Mouse (Mus musculus) midbrain, embryonic 12.5 days (tissue): Measurements from ENCODE around the gene Mcam. TPM values are rescaled to one million over a fixed set of nuclear protein-coding genes. Genes with fewer than 3 reads are reported as not detected.
"Not testable (repeated sequence)": the region's sequence is repeated elsewhere in the genome, so short reads cannot be mapped to it uniquely, and the experiment has no call there.

Experiments
- ATAC-seq: fragments of 200-750 bp; cut with Nextera tagmentation; 2 replicates; pipeline ENCODE4 v1.8.0; 2017; ENCODE audit warnings: low read depth, moderate TSS enrichment, moderate library complexity; ENCODE audit not compliant: low FRiP score
- H3K27ac ChIP-seq: fragments of 300-500 bp; sonication (generic); replicated peaks from 2 replicates; pipeline ENCODE4 v1.5.1; 2016; ENCODE audit warnings: mild to moderate bottlenecking
- H3K27me3 ChIP-seq: fragments of 300-500 bp; sonication (generic); 2 replicates; pipeline ENCODE4 v1.6.1; 2016; ENCODE audit warnings: mild to moderate bottlenecking
- H3K36me3 ChIP-seq: fragments of 300-500 bp; sonication (generic); 2 replicates; pipeline ENCODE4 v1.6.1; 2016
- H3K4me1 ChIP-seq: fragments of 300-500 bp; sonication (generic); 2 replicates; pipeline ENCODE4 v1.6.1; 2016
- H3K4me2 ChIP-seq: fragments of 300-500 bp; sonication (generic); replicated peaks from 2 replicates; pipeline ENCODE4 v1.6.1; 2016; ENCODE audit warnings: mild to moderate bottlenecking, moderate library complexity
- H3K4me3 ChIP-seq: fragments of 300-500 bp; sonication (generic); 2 replicates; pipeline ENCODE4 v1.5.1; 2016; ENCODE audit warnings: mild to moderate bottlenecking
- H3K9ac ChIP-seq: fragments of 300-500 bp; sonication (generic); replicated peaks from 2 replicates; pipeline ENCODE4 v1.6.1; 2016; ENCODE audit warnings: mild to moderate bottlenecking, moderate library complexity
- H3K9me3 ChIP-seq: fragments of 300-500 bp; sonication (generic); 2 replicates; pipeline ENCODE4 v1.6.1; 2016; ENCODE audit warnings: mild to moderate bottlenecking
- WGBS: fragments of 180-500 bp; shearing (Covaris S2); methylation state at CpG from one replicate; pipeline ENCODE4 v1.1.7; 2016; 5-methylcytosine and 5-hydroxymethylcytosine counted together
- polyA plus RNA-seq: library from polyadenylated mRNA; unstranded; fragments of >200 nt; fragmentation: Nextera tagmentation; extraction: Ambion mirVana; gene quantifications from 2 replicates; pipeline ENCODE4 v1.2.1, GENCODE M21; 2016

Mcam gene
- polyA plus RNA-seq, 1 experiment from 2014 or later: 14.3 TPM

DNA sequence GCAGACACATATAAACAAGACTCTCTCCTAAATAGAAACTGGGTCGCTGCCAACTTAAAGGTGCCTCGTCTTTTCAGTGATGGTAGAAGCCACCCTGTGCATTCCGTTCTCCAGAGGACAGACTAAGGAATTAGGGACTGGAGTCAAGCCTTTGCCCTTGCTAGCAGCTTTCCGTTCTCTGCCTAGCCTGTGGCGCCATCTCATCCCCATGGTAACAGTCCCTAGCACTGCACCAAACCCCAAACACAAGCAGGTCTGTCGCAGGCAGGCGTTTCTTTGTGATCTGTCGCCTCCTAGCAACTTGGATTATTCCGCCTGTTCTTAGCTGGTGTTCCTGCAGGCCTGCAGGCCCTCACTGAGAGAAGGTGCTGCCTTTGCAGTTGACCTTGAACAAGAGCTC is 37.7 kb upstream of the Mcam start:
- peak overlapping the region; percentile 43; the same call in 1 of the 2 replicates for H3K27ac ChIP-seq

DNA sequence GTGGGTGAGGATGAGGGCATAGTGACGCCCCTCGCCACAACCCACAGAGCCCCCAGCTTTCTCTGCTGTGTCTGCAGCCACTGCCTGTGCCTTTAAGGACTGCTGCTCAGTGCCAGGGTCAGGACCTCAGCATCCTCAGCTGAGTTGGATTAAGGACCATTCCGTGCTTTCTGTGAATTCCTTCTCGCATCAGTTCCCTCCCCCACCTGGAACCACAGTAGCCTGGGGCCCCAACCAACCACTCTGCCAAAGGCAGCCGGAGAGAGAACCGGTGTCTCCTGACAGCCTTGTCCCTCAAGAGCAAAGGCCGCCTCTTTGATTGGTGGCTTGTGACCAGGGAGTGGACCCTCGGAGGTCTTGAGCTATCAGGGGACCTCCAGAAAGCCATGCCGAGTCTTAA is 32.8 kb upstream of the Mcam start, which contains the start of gene Mfrp:
Mfrp (plus strand) TSS at position 240 of the 400 bp plus-strand sequence.
- Histone ChIP-seq H3K9ac (no peak within 1 kb of the TSS), H3K27ac (no peak within 1 kb of the TSS)
- 29% methylated on average over 9 of the region's 9 CpGs for WGBS

More for the DNA sequence above, 37.7 kb upstream of the Mcam start:
- Histone ChIP-seq H3K36me3 (no peaks in the 10 kb centered on the region), H3K9me3 (no peaks in the 10 kb centered on the region), H3K4me3 (no peak overlapping the region), H3K9ac (no peak overlapping the region), H3K4me2 (no peak overlapping the region), H3K27me3 (no peaks in the 10 kb centered on the region), H3K4me1 (peaks cover 15% of the 10 kb centered on the region)
- ATAC-seq: peak; percentile 60; the same call in 1 of the 2 replicates
- WGBS: 8% methylated on average over 9 of the region's 9 CpGs

DNA sequence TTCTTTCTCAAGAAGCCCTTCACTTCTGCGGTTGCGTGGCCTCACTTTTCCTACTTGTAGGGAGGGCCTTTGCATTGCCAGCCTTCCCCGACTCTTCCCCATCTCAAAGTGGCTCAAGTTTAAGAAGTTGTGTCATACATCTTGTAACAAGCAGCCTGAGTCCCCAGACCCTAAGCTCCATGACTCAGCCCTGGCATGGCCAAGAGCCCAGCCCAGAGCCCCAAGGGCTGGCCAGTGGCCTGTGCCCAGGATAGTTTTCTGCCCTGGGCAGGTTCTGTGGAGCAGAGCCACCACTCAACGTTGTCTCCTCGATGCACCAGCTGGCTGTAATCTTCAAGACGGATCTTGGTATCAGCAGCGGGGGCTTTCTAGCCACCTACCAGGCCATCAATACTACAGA is 29.4 kb upstream of the Mcam start:
- Histone ChIP-seq H3K9me3 (no peaks in the 10 kb centered on the region), H3K36me3 (peaks cover 11% of the 10 kb centered on the region; the same call in 1 of the 2 replicates), H3K4me3 (no peak overlapping the region), H3K27ac (no peak overlapping the region), H3K9ac (no peak overlapping the region; the same call in 1 of the 2 replicates), H3K27me3 (no peaks in the 10 kb centered on the region), H3K4me1 (peaks cover 42% of the 10 kb centered on the region), H3K4me2 (no peak overlapping the region)
- WGBS: 93% methylated on average over 7 of the region's 7 CpGs
- ATAC-seq: no peak

More for the DNA sequence above, 32.8 kb upstream of the Mcam start, which contains the start of gene Mfrp:
- Histone ChIP-seq H3K4me1 (peaks cover 13% of the 10 kb centered on the region), H3K9me3 (no peaks in the 10 kb centered on the region), H3K4me3 (no peak within 1 kb of the TSS), H3K4me2 (no peak within 1 kb of the TSS; the same call in 1 of the 2 replicates), H3K36me3 (peaks cover 11% of the 10 kb centered on the region; the same call in 1 of the 2 replicates), H3K27me3 (no peaks in the 10 kb centered on the region)
- no peak for ATAC-seq

DNA sequence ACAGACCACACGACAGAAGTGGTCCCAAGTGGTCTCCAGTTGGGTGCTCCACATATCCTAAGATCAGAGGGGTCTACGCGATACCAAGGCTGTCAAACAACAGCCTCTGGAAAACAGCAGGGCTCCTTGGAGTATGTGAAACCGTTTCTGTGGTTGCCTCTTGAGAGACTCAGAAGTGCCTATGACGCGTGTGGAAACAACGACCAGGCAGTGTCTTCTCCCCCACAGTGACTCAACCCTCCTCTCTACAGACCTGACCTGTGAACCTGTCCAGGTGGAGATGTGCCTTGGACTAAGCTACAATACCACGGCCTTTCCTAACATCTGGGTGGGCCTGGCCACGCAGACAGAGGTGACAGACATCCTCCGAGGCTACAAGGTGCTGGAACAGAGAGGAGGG is 28.5 kb upstream of the Mcam start:
- Histone ChIP-seq H3K27me3 (no peaks in the 10 kb centered on the region), H3K4me3 (no peak overlapping the region), H3K4me2 (no peak overlapping the region), H3K4me1 (peaks cover 51% of the 10 kb centered on the region), H3K9me3 (no peaks in the 10 kb centered on the region), H3K36me3 (peaks cover 11% of the 10 kb centered on the region; the same call in 1 of the 2 replicates), H3K9ac (no peak overlapping the region), H3K27ac (no peak overlapping the region)
- WGBS: 90% methylated on average over 10 of the region's 10 CpGs
- ATAC-seq: no peak

DNA sequence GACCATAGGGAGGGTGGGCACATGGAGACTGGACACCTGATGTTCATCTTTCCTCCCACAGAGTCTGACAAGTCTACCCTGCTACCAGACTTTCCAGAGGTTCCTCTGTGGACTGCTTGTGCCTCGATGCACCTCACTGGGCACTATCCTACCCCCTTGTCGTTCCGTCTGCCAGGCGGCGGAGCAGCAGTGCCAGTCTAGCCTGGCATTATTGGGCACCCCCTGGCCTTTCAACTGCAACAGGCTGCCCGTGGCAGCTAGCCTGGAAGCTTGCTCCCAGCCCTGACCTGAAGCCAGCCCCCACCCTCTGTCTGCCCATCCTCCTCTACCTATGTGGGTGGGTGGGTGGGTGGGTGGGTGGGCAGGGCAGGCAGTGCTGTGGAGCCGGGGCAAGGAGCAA is 28.1 kb upstream of the Mcam start:
- Histone ChIP-seq H3K27ac (no peak overlapping the region), H3K4me1 (peaks cover 51% of the 10 kb centered on the region)

DNA sequence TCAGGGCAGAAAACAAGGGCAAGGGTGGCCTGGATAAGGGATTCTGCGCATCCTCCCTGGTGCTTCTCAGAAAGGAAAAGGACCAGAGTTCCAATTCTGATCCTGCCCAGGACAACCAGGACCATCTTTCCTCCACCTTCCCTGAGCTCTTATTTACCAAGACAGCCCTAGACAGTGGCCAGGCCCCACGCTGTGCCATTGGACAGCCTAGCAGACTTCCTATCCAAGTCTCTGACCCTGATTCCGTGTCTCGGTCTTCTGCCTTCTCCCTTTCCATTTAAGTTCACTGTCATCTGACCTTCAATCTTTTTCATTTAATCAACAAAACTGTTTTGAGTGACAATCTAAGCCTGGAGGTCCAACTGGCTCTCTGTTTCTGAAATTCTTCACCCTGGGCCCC is 27.7 kb upstream of the Mcam start:
- peaks cover 11% of the 10 kb centered on the region; the same call in 1 of the 2 replicates for H3K36me3 ChIP-seq
- ATAC-seq: no peak
- H3K4me3 ChIP-seq: peak overlapping the region; percentile 21; the same call in 1 of the 2 replicates
- peak overlapping the region; percentile 50 for H3K9ac ChIP-seq
- peaks cover 49% of the 10 kb centered on the region for H3K4me1 ChIP-seq
- no peaks in the 10 kb centered on the region for H3K27me3 ChIP-seq
- peak overlapping the region; percentile 60; the same call in 1 of the 2 replicates for H3K27ac ChIP-seq
- no peaks in the 10 kb centered on the region for H3K9me3 ChIP-seq
- 52% methylated on average over 4 of the region's 4 CpGs for WGBS
- peak overlapping the region; percentile 46 for H3K4me2 ChIP-seq

More for the DNA sequence above, 28.1 kb upstream of the Mcam start:
- WGBS: 97% methylated on average over 7 of the region's 7 CpGs
- ATAC-seq: no peak
- Histone ChIP-seq H3K4me3 (no peak overlapping the region), H3K36me3 (peaks cover 11% of the 10 kb centered on the region; the same call in 1 of the 2 replicates), H3K27me3 (no peaks in the 10 kb centered on the region), H3K9me3 (no peaks in the 10 kb centered on the region), H3K9ac (no peak overlapping the region; the same call in 1 of the 2 replicates), H3K4me2 (no peak overlapping the region)

DNA sequence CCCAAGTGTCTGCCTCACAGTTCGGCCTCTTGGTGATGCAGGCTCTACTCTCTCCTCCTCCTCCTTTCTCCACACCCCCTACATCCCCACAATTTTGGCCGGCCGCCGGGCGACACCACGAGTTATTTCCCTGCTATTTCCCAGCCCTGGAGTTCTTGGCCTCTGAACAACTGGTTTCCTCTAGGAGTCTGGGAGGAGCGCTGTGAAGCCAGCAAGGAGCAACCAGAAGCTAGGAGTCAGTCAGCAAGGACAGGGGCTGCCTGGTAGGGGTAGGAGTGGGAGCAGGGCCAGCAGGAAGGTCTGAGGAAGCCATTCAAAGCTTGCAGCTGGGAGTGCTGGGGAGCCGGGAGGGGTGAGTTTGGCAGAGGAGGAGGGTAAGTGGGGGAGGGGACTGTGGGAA is 27.2 kb upstream of the Mcam start, which contains the start of gene C1qtnf5:
C1qtnf5 (plus strand) TSS at position 136 of the 400 bp plus-strand sequence.
- 22% methylated on average over 8 of the region's 8 CpGs for WGBS

DNA sequence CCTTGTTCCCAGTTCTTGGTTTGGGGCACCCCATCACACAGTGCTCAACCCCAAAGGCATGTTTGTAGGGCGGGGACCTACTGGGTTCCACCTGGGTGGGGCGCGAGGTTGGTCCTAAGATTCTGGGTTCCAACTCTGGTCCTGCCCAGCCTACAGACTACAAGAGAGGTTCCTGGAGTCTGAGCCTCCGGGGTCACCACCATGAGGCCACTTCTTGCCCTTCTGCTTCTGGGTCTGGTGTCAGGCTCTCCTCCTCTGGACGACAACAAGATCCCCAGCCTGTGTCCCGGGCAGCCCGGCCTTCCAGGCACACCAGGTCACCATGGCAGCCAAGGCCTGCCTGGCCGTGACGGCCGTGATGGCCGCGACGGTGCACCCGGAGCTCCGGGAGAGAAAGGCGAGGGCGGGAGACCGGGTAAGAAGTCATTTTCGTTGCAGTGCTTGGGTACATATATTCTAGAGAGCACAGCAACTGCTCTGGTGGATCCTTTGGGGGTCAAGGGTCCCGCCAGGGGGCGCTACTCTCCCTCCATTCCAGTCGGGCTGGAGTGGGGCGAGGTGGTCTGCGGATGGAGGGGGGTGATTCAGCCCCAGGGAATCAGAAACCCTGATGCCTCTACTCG is 26.6 kb upstream of the Mcam start:
- peaks cover 11% of the 10 kb centered on the region; the same call in 1 of the 2 replicates for H3K36me3 ChIP-seq
- 0 out of 2 replicates have a peak, but pooled peaks have one; percentile 24 for ATAC-seq
- 27% methylated on average over 25 of the region's 25 CpGs for WGBS
- H3K9me3 ChIP-seq: no peaks in the 10 kb centered on the region
- H3K27ac ChIP-seq: peak overlapping the region; percentile 60
- no peaks in the 10 kb centered on the region for H3K27me3 ChIP-seq
- peak overlapping the region; percentile 50 for H3K9ac ChIP-seq
- peak overlapping the region; percentile 21 for H3K4me3 ChIP-seq
- H3K4me1 ChIP-seq: peaks cover 51% of the 10 kb centered on the region
- H3K4me2 ChIP-seq: peak overlapping the region; percentile 46

More for the DNA sequence above, 27.2 kb upstream of the Mcam start, which contains the start of gene C1qtnf5:
- Histone ChIP-seq H3K27me3 (no peaks in the 10 kb centered on the region), H3K36me3 (peaks cover 11% of the 10 kb centered on the region; the same call in 1 of the 2 replicates), H3K9me3 (no peaks in the 10 kb centered on the region), H3K27ac (peak within 1 kb of the TSS; percentile 60), H3K9ac (peak within 1 kb of the TSS; percentile 50), H3K4me1 (peaks cover 50% of the 10 kb centered on the region), H3K4me2 (peak within 1 kb of the TSS; percentile 46), H3K4me3 (peak within 1 kb of the TSS; percentile 21)
- ATAC-seq: 0 out of 2 replicates have a peak, but pooled peaks have one; percentile 11

DNA sequence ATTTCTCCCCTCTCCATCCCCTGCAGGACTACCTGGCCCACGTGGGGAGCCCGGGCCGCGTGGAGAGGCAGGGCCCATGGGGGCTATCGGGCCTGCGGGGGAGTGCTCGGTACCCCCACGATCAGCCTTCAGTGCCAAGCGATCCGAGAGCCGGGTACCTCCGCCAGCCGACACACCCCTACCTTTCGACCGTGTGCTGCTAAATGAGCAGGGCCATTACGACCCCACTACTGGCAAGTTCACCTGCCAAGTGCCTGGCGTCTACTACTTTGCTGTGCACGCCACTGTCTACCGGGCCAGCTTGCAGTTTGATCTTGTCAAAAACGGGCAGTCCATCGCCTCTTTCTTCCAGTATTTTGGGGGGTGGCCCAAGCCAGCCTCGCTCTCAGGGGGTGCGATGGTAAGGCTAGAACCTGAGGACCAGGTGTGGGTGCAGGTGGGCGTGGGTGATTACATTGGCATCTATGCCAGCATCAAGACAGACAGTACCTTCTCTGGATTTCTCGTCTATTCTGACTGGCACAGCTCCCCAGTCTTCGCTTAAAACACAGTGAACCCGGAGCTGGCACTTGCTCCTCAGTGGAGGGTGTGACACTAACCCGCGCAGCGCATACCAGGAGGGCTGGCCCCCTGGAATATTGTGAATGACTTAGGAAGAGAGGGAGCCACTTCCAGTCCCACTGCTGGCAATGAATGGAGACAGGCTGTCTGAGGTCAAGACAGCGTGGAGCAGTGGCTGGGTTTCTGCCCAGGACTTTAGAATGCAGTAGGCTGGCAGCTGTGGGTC is 25.8 kb upstream of the Mcam start:
- Histone ChIP-seq H3K9me3 (no peaks in the 10 kb centered on the region), H3K27ac (no peak overlapping the region), H3K4me3 (peak overlapping the region; percentile 21), H3K4me2 (peak overlapping the region; percentile 46), H3K9ac (peak overlapping the region; percentile 25; the same call in 1 of the 2 replicates), H3K36me3 (peaks cover 11% of the 10 kb centered on the region; the same call in 1 of the 2 replicates), H3K27me3 (no peaks in the 10 kb centered on the region), H3K4me1 (peaks cover 51% of the 10 kb centered on the region)
- no peak for ATAC-seq
- 81% methylated on average over 31 of the region's 31 CpGs for WGBS

DNA sequence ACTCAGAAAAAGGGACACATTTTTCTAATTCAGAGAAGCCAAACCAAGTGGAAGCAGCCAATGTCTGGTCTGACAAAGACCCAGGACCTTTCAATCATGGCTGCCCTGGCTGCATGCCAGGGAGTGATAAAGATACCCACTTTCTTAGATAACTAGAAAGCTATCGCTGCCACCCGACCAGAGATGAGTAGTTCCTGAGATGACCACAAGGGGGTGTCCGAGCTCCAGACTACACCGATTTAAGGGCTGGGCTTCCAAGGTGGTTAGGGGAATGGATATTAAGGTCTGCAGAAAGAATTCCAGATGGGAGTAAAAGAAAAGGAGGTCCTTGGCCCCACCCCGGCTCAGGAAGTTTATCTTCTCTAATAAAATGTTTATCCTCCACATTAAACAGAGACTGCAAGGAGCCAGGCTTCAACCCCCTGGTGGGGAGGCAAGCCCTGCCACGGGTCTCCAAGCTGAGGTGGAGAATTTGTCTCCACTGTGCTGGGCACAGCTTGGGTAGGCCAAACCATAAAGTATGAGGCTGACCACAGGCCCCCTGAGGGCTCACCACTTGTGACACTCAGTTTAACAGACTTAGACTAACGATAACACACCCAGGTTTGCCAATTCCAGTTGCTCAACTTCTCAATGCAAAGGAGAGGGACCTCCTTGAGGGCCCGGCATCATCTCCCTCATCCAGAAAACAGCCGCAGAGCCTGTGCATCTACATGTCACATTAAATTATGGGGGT is 24.7 kb upstream of the Mcam start:
- Histone ChIP-seq H3K9ac (peak overlapping the region; percentile 25; the same call in 1 of the 2 replicates), H3K36me3 (peaks cover 11% of the 10 kb centered on the region; the same call in 1 of the 2 replicates), H3K27me3 (no peaks in the 10 kb centered on the region), H3K27ac (no peak overlapping the region), H3K9me3 (no peaks in the 10 kb centered on the region), H3K4me2 (peak overlapping the region; percentile 32), H3K4me3 (0 out of 2 replicates have a peak overlapping the region, but pooled peaks have one; percentile 12), H3K4me1 (peaks cover 51% of the 10 kb centered on the region)
- ATAC-seq: no peak
- WGBS: 38% methylated on average over 9 of the region's 9 CpGs

DNA sequence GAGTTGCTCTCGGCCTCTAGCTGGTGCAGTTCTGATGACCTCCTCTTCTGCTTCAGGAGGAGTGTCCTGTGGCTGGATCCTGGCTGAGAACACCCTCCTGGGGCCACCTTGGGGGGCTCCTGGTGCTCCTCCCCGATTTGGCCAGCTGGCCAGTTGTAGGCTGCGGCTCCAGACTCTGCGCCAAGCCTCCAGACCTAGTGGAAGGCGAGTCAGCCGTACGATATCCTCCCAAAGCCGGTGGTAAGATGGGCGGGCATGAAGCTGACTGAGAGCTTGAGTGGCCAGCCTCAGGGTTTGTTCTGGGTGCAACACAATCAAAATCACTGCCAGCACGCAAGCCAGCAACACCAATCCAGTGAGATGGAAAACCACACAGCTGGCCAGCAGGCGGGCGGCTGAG is 22.4 kb upstream of the Mcam start:
- ATAC-seq, H3K27ac ChIP-seq, H3K9me3 ChIP-seq, H3K9ac ChIP-seq, H3K27me3 ChIP-seq, H3K36me3 ChIP-seq: not testable (repeated sequence)
- 63% methylated on average over 10 of the region's 12 CpGs for WGBS
- Histone ChIP-seq H3K4me3 (peak overlapping the region; percentile 13; the same call in 1 of the 2 replicates), H3K4me2 (peak overlapping the region; percentile 60), H3K4me1 (peaks cover 45% of the 10 kb centered on the region)
